Mouse (Mus musculus) CH12.LX (cell line): Measurements from ENCODE around the gene Fam102b. TPM values are rescaled to one million over a fixed set of nuclear protein-coding genes. Genes with fewer than 3 reads are reported as not detected.
A peak's percentile ranks its signal among the peaks of the same experiment; 100 is the strongest.

Source experiments
- DNase-seq: peaks from one replicate; pipeline ENCODE4 v3.0.0-alpha.2; 2013; ENCODE audit errors: extremely low read depth
- H3K27ac ChIP-seq: 2 replicates; pipeline ENCODE4 v1.5.1; 2012; ENCODE audit warnings: low read depth, mild to moderate bottlenecking, control low read depth, moderate library complexity; ENCODE audit not compliant: insufficient read depth
- H3K27me3 ChIP-seq: replicated peaks from 2 replicates; pipeline ENCODE3; 2012; ENCODE audit warnings: inconsistent platforms
- H3K36me3 ChIP-seq, 2 experiments: replicated peaks in 1 of 2; 2 replicates each; pipeline versions ENCODE3 to v1.6.1; 2012; ENCODE audit warnings: inconsistent platforms in 1 of 2, low read length in 1 of 2, mild to moderate bottlenecking in 1 of 2, mixed read lengths in 1 of 2, moderate library complexity in 1 of 2; ENCODE audit not compliant: control insufficient read depth in 1 of 2, insufficient read depth in 1 of 2
- H3K4me1 ChIP-seq, 2 experiments: 2 replicates each; pipeline ENCODE4 v1.6.1; 2012; ENCODE audit warnings: inconsistent platforms in 1 of 2, moderate library complexity in 1 of 2; ENCODE audit not compliant: insufficient read depth in 2 of 2, control insufficient read depth in 1 of 2
- H3K4me2 ChIP-seq: 2 replicates; pipeline ENCODE4 v1.6.1; 2012; ENCODE audit warnings: low read depth, mild to moderate bottlenecking, control low read depth; ENCODE audit not compliant: poor library complexity, insufficient read depth, severe bottlenecking
- H3K4me3 ChIP-seq, 3 experiments: fragments of 150-350 bp in 1 of 3; sonication (generic) in 1 of 3; replicated peaks in 1 of 3; 2 replicates each; pipeline versions ENCODE3 to v1.5.1; 2011 to 2012; ENCODE audit warnings: low read depth in 2 of 3, low read length in 2 of 3, mild to moderate bottlenecking in 2 of 3, moderate library complexity in 2 of 3, control low read depth in 1 of 3, improper control_type of control experiment in 1 of 3, inconsistent platforms in 1 of 3, mixed read lengths in 1 of 3; ENCODE audit not compliant: poor library complexity in 1 of 3
- H3K79me2 ChIP-seq: replicated peaks from 2 replicates; pipeline ENCODE4 v1.6.1; 2012; ENCODE audit warnings: mild to moderate bottlenecking, moderate library complexity; ENCODE audit not compliant: control insufficient read depth, poor library complexity, insufficient read depth, severe bottlenecking; ENCODE audit errors: extremely low read depth
- H3K9ac ChIP-seq: 2 replicates; pipeline ENCODE4 v1.6.1; 2012; ENCODE audit warnings: low read depth, mild to moderate bottlenecking, control low read depth, moderate library complexity; ENCODE audit not compliant: insufficient read depth
- H3K9me3 ChIP-seq: replicated peaks from 2 replicates; pipeline ENCODE3; 2012; ENCODE audit warnings: low read length, inconsistent platforms, mixed read lengths
- BHLHE40 ChIP-seq: IDR thresholded peaks from 2 replicates; pipeline ENCODE4 v1.6.1; 2011; ENCODE audit warnings: mild to moderate bottlenecking, low read depth, low read length, improper control_type of control experiment
- CHD1 ChIP-seq: IDR thresholded peaks from 2 replicates; pipeline ENCODE4 v1.6.1; 2012; ENCODE audit warnings: low read depth, low read length, improper control_type of control experiment, inconsistent platforms
- CTCF ChIP-seq, 2 experiments: IDR thresholded peaks in 1 of 2; conservative IDR thresholded peaks in 1 of 2; 2 replicates each; pipeline ENCODE4 v1.5.1; 2011 to 2012; ENCODE audit warnings: low read depth in 2 of 2, low read length in 2 of 2, improper control_type of control experiment in 1 of 2, inconsistent platforms in 1 of 2, mild to moderate bottlenecking in 1 of 2, moderate library complexity in 1 of 2
- ELF1 ChIP-seq: IDR thresholded peaks from 2 replicates; pipeline ENCODE4 v1.6.1; 2014; ENCODE audit warnings: low read depth, mild to moderate bottlenecking, inconsistent platforms, low read length, improper control_type of control experiment
- EP300 ChIP-seq: IDR thresholded peaks from 2 replicates; pipeline ENCODE4 v1.6.1; 2011; ENCODE audit warnings: low read length, improper control_type of control experiment
- GABPA ChIP-seq: IDR thresholded peaks from 2 replicates; pipeline ENCODE4 v1.6.1; 2012; ENCODE audit warnings: low read depth, low read length, improper control_type of control experiment, inconsistent platforms; ENCODE audit not compliant: insufficient replicate concordance
- HCFC1 ChIP-seq: IDR thresholded peaks from 2 replicates; pipeline ENCODE4 v1.6.1; 2012; ENCODE audit warnings: low read depth, mild to moderate bottlenecking, inconsistent platforms, low read length, improper control_type of control experiment
- IRF4 ChIP-seq: IDR thresholded peaks from 2 replicates; pipeline ENCODE4 v1.6.1; 2014; ENCODE audit warnings: low read depth, mild to moderate bottlenecking, inconsistent platforms, low read length, improper control_type of control experiment
- JUN ChIP-seq: IDR thresholded peaks from 2 replicates; pipeline ENCODE4 v1.6.1; 2011; ENCODE audit warnings: low read depth, mild to moderate bottlenecking, low read length, improper control_type of control experiment, moderate library complexity; ENCODE audit not compliant: insufficient read depth
- MAX ChIP-seq: IDR thresholded peaks from 2 replicates; pipeline ENCODE4 v1.6.1; 2011; ENCODE audit warnings: low read length, improper control_type of control experiment
- MAZ ChIP-seq: IDR thresholded peaks from 2 replicates; pipeline ENCODE4 v1.6.1; 2012; ENCODE audit warnings: low read depth, mild to moderate bottlenecking, inconsistent platforms, low read length, improper control_type of control experiment, moderate library complexity
- MYC ChIP-seq: IDR thresholded peaks from 2 replicates; pipeline ENCODE4 v1.6.1; 2011; ENCODE audit warnings: low read depth, mild to moderate bottlenecking, improper control_type of control experiment, low read length
- NRF1 ChIP-seq: IDR thresholded peaks from 2 replicates; pipeline ENCODE4 v1.6.1; 2014; ENCODE audit warnings: low read depth, mild to moderate bottlenecking, inconsistent platforms, low read length, improper control_type of control experiment, moderate library complexity
- SIN3A ChIP-seq: IDR thresholded peaks from 2 replicates; pipeline ENCODE4 v1.6.1; 2012; ENCODE audit warnings: low read length, improper control_type of control experiment, inconsistent platforms
- TCF12 ChIP-seq: IDR thresholded peaks from 2 replicates; pipeline ENCODE4 v1.6.1; 2014; ENCODE audit warnings: low read depth, mild to moderate bottlenecking, inconsistent platforms, low read length, improper control_type of control experiment
- UBTF ChIP-seq: IDR thresholded peaks from 2 replicates; pipeline ENCODE4 v1.6.1; 2012; ENCODE audit warnings: low read depth, mild to moderate bottlenecking, inconsistent platforms, low read length, improper control_type of control experiment, moderate library complexity
- USF2 ChIP-seq: conservative IDR thresholded peaks from 2 replicates; pipeline ENCODE4 v1.6.1; 2011; ENCODE audit warnings: low read depth, low read length, improper control_type of control experiment
- ZKSCAN1 ChIP-seq: IDR thresholded peaks from 2 replicates; pipeline ENCODE4 v1.6.1; 2012; ENCODE audit warnings: low read depth, inconsistent platforms, low read length, improper control_type of control experiment, borderline replicate concordance
- ZNF384 ChIP-seq: IDR thresholded peaks from 2 replicates; pipeline ENCODE4 v1.6.1; 2012; ENCODE audit warnings: low read depth, low read length, improper control_type of control experiment, inconsistent platforms
- dilution Hi-C: fragments of 300-500 bp; cut with MboI; formaldehyde crosslinking; loops from 2 replicates; pipeline ENCODE4 v1.14.3; 2020; ENCODE audit warnings: low sequenced_read_pairs; ENCODE audit not compliant: extremely low pct_unique_long_range_greater_than_20kb, extremely low pct_ligation_motif_present
- in situ Hi-C: fragments of 300-500 bp; cut with MboI; formaldehyde crosslinking; loops from 3 replicates; pipeline ENCODE4 v1.14.3; 2019; ENCODE audit warnings: low sequenced_read_pairs, low pct_ligation_motif_present, low pct_unique_long_range_greater_than_20kb, mixed read lengths
- polyA plus RNA-seq: library from polyadenylated mRNA; unstranded; fragments of >175 nt; gene quantifications from 2 replicates; pipeline ENCODE4 v1.2.1, GENCODE M21; 2012; ENCODE audit warnings: low read depth; ENCODE audit not compliant: insufficient read length
- total RNA-seq, 2 experiments: library from RNA; depleted of rRNA; stranded (reverse); fragments of 300-350 nt in 1 of 2; fragments of >200 nt in 1 of 2; gene quantifications; 2 replicates each; pipeline ENCODE4 v1.2.3; 2012 to 2014

Gene Fam102b
- total and polyA plus RNA-seq, 3 experiments = 2.8 to 6.2 (median 4.3) TPM

DNA sequence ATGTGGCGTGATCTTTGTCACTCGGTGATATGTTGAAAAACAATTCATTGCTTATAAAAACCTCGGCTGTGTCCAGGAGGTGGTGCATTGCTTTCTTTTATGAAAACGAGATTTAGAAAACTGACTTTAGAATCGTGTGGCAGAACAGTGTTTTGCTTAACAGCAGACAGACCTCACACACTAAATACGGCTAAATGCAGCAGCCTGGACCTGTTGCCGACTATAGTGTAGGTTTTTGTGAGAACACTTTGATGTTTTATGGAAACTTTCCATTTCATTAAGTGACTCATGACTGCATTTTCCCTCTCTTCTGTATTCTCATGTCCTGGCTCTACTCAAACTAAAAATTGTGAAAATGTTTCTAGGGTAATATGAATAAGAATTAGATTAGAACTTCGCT is 32.5 kb upstream of the Fam102b start:
- no peaks in the 10 kb centered on the region for H3K27me3 ChIP-seq
- H3K9ac ChIP-seq = no peak overlapping the region
- in situ Hi-C loops = loop anchor here (10.0 to 25.0 kb wide), 2 partner anchors 285 to 398 kb away; partner anchors contain the start of gene Clcc1
- TF ChIP-seq NRF1 (no peak), GABPA (no peak), CHD1 (no peak), EP300 (no peak), MYC (no peak), TCF12 (no peak), IRF4 (no peak), USF2 (no peak), BHLHE40 (no peak), SIN3A (no peak), ZNF384 (no peak), ELF1 (no peak), JUN (no peak), ZKSCAN1 (no peak), UBTF (no peak), MAX (no peak), MAZ (no peak), HCFC1 (no peak)
- TF ChIP-seq, all 38 proteins: peak for 0
- Histone ChIP-seq H3K27ac (no peak overlapping the region), H3K9me3 (no peaks in the 10 kb centered on the region), H3K4me3 (no peak overlapping the region), H3K79me2 (no peaks in the 10 kb centered on the region), H3K36me3 (no peaks in the 10 kb centered on the region), H3K4me1 (peaks cover 3 to 15% of the 10 kb centered on the region in 2 experiments; a peak in 3 of 4 replicates), H3K4me2 (0 out of 2 replicates have a peak overlapping the region, but pooled peaks have one; percentile 11)
- DNase-seq = no peak
- dilution Hi-C loops = no loop called here

DNA sequence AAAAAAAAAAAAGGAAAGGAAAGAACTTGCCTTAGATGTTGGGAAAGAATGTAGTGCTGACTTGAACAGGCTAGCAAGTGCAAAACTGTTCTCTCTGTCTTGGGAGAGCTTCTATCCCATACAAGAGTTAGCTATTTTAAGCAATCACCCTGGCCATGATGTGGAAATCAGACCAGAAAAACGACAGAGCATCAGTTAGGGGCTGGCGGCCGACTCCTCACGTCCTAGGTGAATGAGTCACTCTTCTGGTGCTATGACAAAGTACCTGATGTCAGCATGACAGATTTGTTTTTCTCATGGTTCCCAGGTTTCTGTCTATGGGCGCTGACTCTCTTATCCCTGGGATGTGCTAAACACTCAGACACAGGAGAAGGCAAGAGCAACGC is 24.5 kb upstream of the Fam102b start:
- Histone ChIP-seq H3K36me3 (no peaks in the 10 kb centered on the region), H3K79me2 (no peaks in the 10 kb centered on the region), H3K9ac (no peak overlapping the region), H3K27ac (no peak overlapping the region), H3K4me2 (no peak overlapping the region), H3K27me3 (no peaks in the 10 kb centered on the region), H3K4me3 (no peak overlapping the region), H3K9me3 (no peaks in the 10 kb centered on the region), H3K4me1 (peaks cover 3 to 20% of the 10 kb centered on the region in 2 experiments; a peak in 3 of 4 replicates)
- no peak for DNase-seq
- dilution Hi-C loops (no loop called here), in situ Hi-C loops (loop anchor here (25.0 kb wide), 1 partner anchor 390 kb away; the partner anchor contains the start of gene Clcc1)
- TF ChIP-seq MAX (no peak), CTCF (conservative IDR thresholded peaks at IDR 0.05 in 1 of 2, IDR thresholded peaks at IDR 0.05 in 1 of 2; ENCODE audit: low read depth in 2 of 2, low read length in 2 of 2) (no peak), USF2 (no peak)
